Mouse (Mus musculus): Measurements from ENCODE around the gene Tpm1. TPM values are rescaled to one million over a fixed set of nuclear protein-coding genes. Genes with fewer than 3 reads are reported as not detected.

Gene Tpm1
- total RNA-seq (2014; rRNA removed) = 124 and 147 TPM in 2 replicates
- polyA plus RNA-seq (2015; fragmentation: Nextera tagmentation; extraction: Ambion mirVana) = 162 and 177 TPM in 2 replicates

GRCm38 (mm10) chr9:67049086-67049824 is at the start of gene Tpm1:
Gene Tpm1 (minus strand): TSS chr9:67049406.
- Histone ChIP-seq H3K4me1 (ENCODE audit: insufficient read depth, low read length) (peaks cover 13% of the 10 kb centered on the region), H3K4me3 (ENCODE audit: low read depth, low read length) (peak within 1 kb of the TSS; percentile 51), H3K4me2 (ENCODE audit: low read depth, low read length, poor library complexity, severe bottlenecking) (peak within 1 kb of the TSS; percentile 91), H3K36me3 (ENCODE audit: insufficient read depth, low read length) (no peaks in the 10 kb centered on the region), H3K9me3 (ENCODE audit: low read length) (no peaks in the 10 kb centered on the region), H3K27me3 (ENCODE audit: insufficient read depth, low read length) (peaks cover 13% of the 10 kb centered on the region), H3K9ac (replicated peaks; ENCODE audit: low read length, poor library complexity, severe bottlenecking) (peak within 1 kb of the TSS; percentile 55), H3K27ac (ENCODE audit: low read depth, low read length) (no peak within 1 kb of the TSS)
- 0 out of 2 replicates have a peak, but pooled peaks have one; percentile 2 for TF ChIP-seq CTCF (IDR thresholded peaks at IDR 0.05)
- DNase-seq (ENCODE audit: low spot score) = peak; percentile 30
- ATAC-seq (ENCODE audit: low FRiP score) = no peak
- under 1% methylated on average over 44 of the region's 51 CpGs for WGBS

GRCm38 (mm10) chr9:67094371-67094770 is 45.2 kb upstream of the Tpm1 start:
- no peak overlapping the region for H3K9ac ChIP-seq (replicated peaks; ENCODE audit: low read length, poor library complexity, severe bottlenecking)
- H3K27me3 ChIP-seq (ENCODE audit: insufficient read depth, low read length) = no peaks in the 10 kb centered on the region
- no peaks in the 10 kb centered on the region for H3K4me1 ChIP-seq (ENCODE audit: insufficient read depth, low read length)
- ATAC-seq (ENCODE audit: low FRiP score) (no peak), DNase-seq (ENCODE audit: low spot score) (no peak)
- no peak overlapping the region for H3K27ac ChIP-seq (ENCODE audit: low read depth, low read length)
- 94% methylated on average over 2 of the region's 2 CpGs for WGBS
- no peak overlapping the region for H3K4me3 ChIP-seq (ENCODE audit: low read depth, low read length)
- H3K4me2 ChIP-seq (ENCODE audit: low read depth, low read length, poor library complexity, severe bottlenecking) = no peak overlapping the region
- no peaks in the 10 kb centered on the region for H3K36me3 ChIP-seq (ENCODE audit: insufficient read depth, low read length)
- peak; percentile 35 for TF ChIP-seq CTCF (IDR thresholded peaks at IDR 0.05)
- H3K9me3 ChIP-seq (ENCODE audit: low read length) = no peaks in the 10 kb centered on the region

- H3K4me2 ChIP-seq (ENCODE audit: low read depth, low read length, poor library complexity, severe bottlenecking) = no peak overlapping the region
- WGBS = 79% methylated on average over 4 of the region's 4 CpGs
- no peak overlapping the region for H3K27ac ChIP-seq (ENCODE audit: low read depth, low read length)
- H3K9me3 ChIP-seq (ENCODE audit: low read length) = no peaks in the 10 kb centered on the region
- H3K9ac ChIP-seq (replicated peaks; ENCODE audit: low read length, poor library complexity, severe bottlenecking) = no peak overlapping the region
- no peak for ATAC-seq (ENCODE audit: low FRiP score)
- no peak for DNase-seq (ENCODE audit: low spot score)
- H3K4me1 ChIP-seq (ENCODE audit: insufficient read depth, low read length) = no peaks in the 10 kb centered on the region
- H3K36me3 ChIP-seq (ENCODE audit: insufficient read depth, low read length) = no peaks in the 10 kb centered on the region
- TF ChIP-seq CTCF (IDR thresholded peaks at IDR 0.05) = no peak
- no peak overlapping the region for H3K4me3 ChIP-seq (ENCODE audit: low read depth, low read length)
- no peaks in the 10 kb centered on the region for H3K27me3 ChIP-seq (ENCODE audit: insufficient read depth, low read length)
These were observed 43.0 kb upstream of the Tpm1 start for GRCm38 (mm10) chr9:67092210-67092609.

- Histone ChIP-seq H3K27ac (ENCODE audit: low read depth, low read length) (no peak overlapping the region), H3K36me3 (ENCODE audit: insufficient read depth, low read length) (no peaks in the 10 kb centered on the region), H3K4me1 (ENCODE audit: insufficient read depth, low read length) (no peaks in the 10 kb centered on the region), H3K27me3 (ENCODE audit: insufficient read depth, low read length) (no peaks in the 10 kb centered on the region), H3K9ac (replicated peaks; ENCODE audit: low read length, poor library complexity, severe bottlenecking) (no peak overlapping the region), H3K4me3 (ENCODE audit: low read depth, low read length) (no peak overlapping the region), H3K4me2 (ENCODE audit: low read depth, low read length, poor library complexity, severe bottlenecking) (no peak overlapping the region), H3K9me3 (ENCODE audit: low read length) (no peaks in the 10 kb centered on the region)
- ATAC-seq (ENCODE audit: low FRiP score) (no peak), DNase-seq (ENCODE audit: low spot score) (no peak)
- WGBS = 69% methylated on average over 7 of the region's 7 CpGs
- no peak for TF ChIP-seq CTCF (IDR thresholded peaks at IDR 0.05)
These were observed 42.4 kb upstream of the Tpm1 start for GRCm38 (mm10) chr9:67091598-67091997.

DNA sequence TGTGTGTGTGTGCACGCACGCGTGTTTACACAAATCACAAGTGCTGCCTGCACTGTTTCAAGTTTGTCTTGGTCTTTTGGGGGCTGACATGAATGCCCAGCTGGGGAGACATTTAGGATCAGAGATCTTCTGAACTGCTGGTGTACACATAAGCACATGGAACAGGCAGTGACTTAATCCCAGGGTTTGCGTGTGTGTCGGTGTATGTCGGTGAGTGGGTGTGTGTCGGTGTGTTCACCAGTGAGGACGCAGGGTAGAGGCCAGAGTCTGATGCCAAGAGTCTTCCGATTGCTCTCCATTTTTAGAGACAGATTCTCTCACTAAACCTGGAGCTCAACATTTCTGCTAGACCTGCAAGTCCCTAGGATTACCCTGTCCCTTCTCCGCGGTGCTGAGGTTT is 41.9 kb upstream of the Tpm1 start:
- Histone ChIP-seq H3K9ac (replicated peaks; ENCODE audit: low read length, poor library complexity, severe bottlenecking) (no peak overlapping the region), H3K27ac (ENCODE audit: low read depth, low read length) (no peak overlapping the region), H3K4me3 (ENCODE audit: low read depth, low read length) (no peak overlapping the region), H3K9me3 (ENCODE audit: low read length) (no peaks in the 10 kb centered on the region), H3K27me3 (ENCODE audit: insufficient read depth, low read length) (no peaks in the 10 kb centered on the region), H3K36me3 (ENCODE audit: insufficient read depth, low read length) (no peaks in the 10 kb centered on the region), H3K4me2 (ENCODE audit: low read depth, low read length, poor library complexity, severe bottlenecking) (no peak overlapping the region), H3K4me1 (ENCODE audit: insufficient read depth, low read length) (no peaks in the 10 kb centered on the region)
- ATAC-seq (ENCODE audit: low FRiP score) = no peak
- no peak for DNase-seq (ENCODE audit: low spot score)
- no peak for TF ChIP-seq CTCF (IDR thresholded peaks at IDR 0.05)
- WGBS = 92% methylated on average over 11 of the region's 11 CpGs

DNA sequence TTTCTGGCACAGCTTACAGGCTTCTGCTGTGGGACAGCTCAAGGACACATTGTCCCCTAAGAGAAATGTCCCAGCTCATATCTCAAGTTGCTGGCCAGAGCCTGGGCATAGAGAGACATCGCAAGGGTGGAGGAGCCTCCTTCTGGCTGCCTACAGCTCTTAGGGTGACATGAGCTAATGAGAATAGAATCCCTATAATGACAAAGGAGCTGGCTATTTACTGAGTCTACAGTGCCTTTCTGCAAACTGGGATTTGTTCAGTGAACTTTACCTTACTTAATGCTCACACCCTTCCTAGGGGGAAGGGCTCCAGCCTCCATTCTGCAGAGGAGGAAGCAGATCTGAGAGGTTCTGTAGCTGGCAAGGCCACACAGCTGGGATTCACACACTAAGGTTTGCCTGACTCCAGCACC is 41.4 kb upstream of the Tpm1 start:
- TF ChIP-seq CTCF (IDR thresholded peaks at IDR 0.05) = no peak
- no peaks in the 10 kb centered on the region for H3K36me3 ChIP-seq (ENCODE audit: insufficient read depth, low read length)
- no peak for ATAC-seq (ENCODE audit: low FRiP score)
- H3K9ac ChIP-seq (replicated peaks; ENCODE audit: low read length, poor library complexity, severe bottlenecking) = no peak overlapping the region
- no peak for DNase-seq (ENCODE audit: low spot score)
- WGBS = 74% methylated on average over 1 of the region's 1 CpGs
- no peak overlapping the region for H3K27ac ChIP-seq (ENCODE audit: low read depth, low read length)
- no peak overlapping the region for H3K4me3 ChIP-seq (ENCODE audit: low read depth, low read length)
- no peaks in the 10 kb centered on the region for H3K9me3 ChIP-seq (ENCODE audit: low read length)
- no peak overlapping the region for H3K4me2 ChIP-seq (ENCODE audit: low read depth, low read length, poor library complexity, severe bottlenecking)
- no peaks in the 10 kb centered on the region for H3K27me3 ChIP-seq (ENCODE audit: insufficient read depth, low read length)
- H3K4me1 ChIP-seq (ENCODE audit: insufficient read depth, low read length) = no peaks in the 10 kb centered on the region
